Mouse (Mus musculus): ENCODE results near the gene Ush2a.

GRCm38 (mm10) chr1:188910656-188911055, 648.8 kb downstream of the Ush2a start:
- no peak for TF ChIP-seq POLR2A (IDR thresholded peaks at IDR 0.05; ENCODE audit: insufficient read depth, low read depth, low read length)
- TF ChIP-seq CTCF (IDR thresholded peaks at IDR 0.05; ENCODE audit: insufficient read depth, low read depth, low read length) = no peak

Data from olfactory bulb, adult 2 months (tissue).